ENCODE assay signal across 14 mouse cellular contexts in the genomic region with DNA sequence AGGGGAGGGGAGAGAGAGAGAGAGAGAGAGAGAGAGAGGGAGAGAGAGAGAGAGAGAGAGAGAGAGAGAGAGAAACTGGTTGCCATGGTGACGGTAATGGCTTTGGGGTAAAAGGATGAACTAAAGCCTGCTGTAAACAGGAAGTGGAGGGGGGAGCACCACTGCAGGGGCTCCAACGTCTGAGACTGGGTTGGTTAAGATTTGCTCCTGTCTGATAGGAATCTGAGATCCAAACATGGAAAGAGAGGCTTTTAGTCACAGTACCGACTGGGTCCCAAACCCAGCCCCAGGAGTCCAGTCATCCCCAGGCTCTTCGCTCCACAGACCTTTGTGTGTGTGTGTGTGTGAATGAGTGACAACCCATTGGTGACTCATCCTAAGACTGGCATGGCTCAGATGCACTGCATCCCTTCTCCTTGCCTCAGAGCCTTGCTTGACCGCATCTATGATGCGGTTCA. TPM values are rescaled to one million over a fixed set of nuclear protein-coding genes. Genes with fewer than 3 reads are reported as not detected.
DNase-seq lines count a peak whose midpoint lies in the region; ATAC-seq and TF ChIP-seq lines count a peak whose summit lies in the region.
"Had no signal": no experiment of that assay in that cellular context is flagged by ENCODE, and none has a peak within 500 bp of the region (broad histone marks: within the 10 kb centered on the region; RNA-seq: fewer than 3 reads in every experiment).

No protein-coding gene starts in this region.

- no peak overlapping the region for H3K4me2 ChIP-seq in lung, embryonic 14.5 days
- H3K4me2 ChIP-seq in forebrain, embryonic 12.5 days, result no peak overlapping the region
- H3K4me2 ChIP-seq: hindbrain, embryonic 15.5 days had no signal

- no peak overlapping the region for H3K9ac ChIP-seq in lung, embryonic 14.5 days
- H3K9ac ChIP-seq in forebrain, embryonic 12.5 days, result no peak overlapping the region
- H3K9ac ChIP-seq: hindbrain, embryonic 15.5 days had no signal

- no peak for ATAC-seq in lung, embryonic 14.5 days (ENCODE audit: insufficient read depth)
- no peak for ATAC-seq in megakaryocyte-erythroid progenitor cell, adult 5-6 weeks (replicated peaks; ENCODE audit: low FRiP score, low TSS enrichment, poor library complexity, severe bottlenecking)
- ATAC-seq in forebrain, embryonic 12.5 days (ENCODE audit: low FRiP score), result no peak

- no peaks in the 10 kb centered on the region for H3K9me3 ChIP-seq in lung, embryonic 14.5 days (ENCODE audit: low read depth, low read length)
- no peaks in the 10 kb centered on the region for H3K9me3 ChIP-seq in forebrain, embryonic 12.5 days
- H3K9me3 ChIP-seq: hindbrain, embryonic 15.5 days had no signal

- WGBS in lung, embryonic 14.5 days, result 52% methylated on average over 6 of the region's 6 CpGs
- 66% methylated on average over 6 of the region's 6 CpGs for WGBS in forebrain, embryonic 12.5 days

- peaks cover 26% of the 10 kb centered on the region for H3K36me3 ChIP-seq in lung, embryonic 14.5 days (ENCODE audit: insufficient read depth)
- peaks cover 29% of the 10 kb centered on the region for H3K36me3 ChIP-seq in forebrain, embryonic 12.5 days (replicated peaks)

- H3K27me3 ChIP-seq in lung, embryonic 14.5 days (ENCODE audit: insufficient read depth, low read length), result peaks cover 35% of the 10 kb centered on the region
- H3K27me3 ChIP-seq in forebrain, embryonic 12.5 days, result peaks cover 39% of the 10 kb centered on the region

- H3K4me3 ChIP-seq in lung, embryonic 14.5 days (ENCODE audit: low read depth, low read length), result no peak overlapping the region
- H3K4me3 ChIP-seq in forebrain, embryonic 12.5 days (replicated peaks), result no peak overlapping the region
- H3K4me3 ChIP-seq: erythroblast, embryonic 14.5 days; hindbrain, embryonic 15.5 days had no signal

- 0 out of 2 replicates have a peak, but pooled peaks cover 4% of the 10 kb centered on the region for H3K4me1 ChIP-seq in lung, embryonic 14.5 days (ENCODE audit: insufficient read depth)
- H3K4me1 ChIP-seq in forebrain, embryonic 12.5 days, result peaks cover 40% of the 10 kb centered on the region

- intact Hi-C loops in left cerebral cortex, postnatal 25 days (cut with DNase I), result no loop called here

- TF ChIP-seq CTCF in lung, embryonic 14.5 days (IDR thresholded peaks at IDR 0.05; ENCODE audit: low read depth), result no peak

- no peak overlapping the region for H3K27ac ChIP-seq in lung, embryonic 14.5 days (ENCODE audit: low read depth)
- no peak overlapping the region for H3K27ac ChIP-seq in forebrain, embryonic 12.5 days
- H3K27ac ChIP-seq: hindbrain, embryonic 15.5 days had no signal

- DNase-seq in lung, embryonic 14.5 days, result peak; percentile 49
- DNase-seq in lung, postnatal 25 days (ENCODE audit: low spot score), result no peak
- peak; percentile 65 for DNase-seq in A20 (ENCODE audit: low read depth, low spot score)
- peak; percentile 70 for DNase-seq in T-cell, adult 2 months (ENCODE audit: low spot score)
- DNase-seq in retina, postnatal 1 day, result peak; percentile 40
- no peak for DNase-seq in left cerebral cortex, postnatal 25 days (ENCODE audit: low spot score in 2 of 2)
- DNase-seq: cerebellum, adult 11-12 months; kidney, postnatal 4 days had no signal

RNA-seq across cellular contexts. Expression of gene Baiap3, which starts 1.7 kb away (rescaled TPM):
- polyA plus RNA-seq in lung, embryonic 14.5 days (2014; fragmentation: Nextera tagmentation; extraction: Ambion mirVana), result 0.46 and 0.93 TPM in 2 replicates
- total RNA-seq in megakaryocyte-erythroid progenitor cell, adult 5-6 weeks (2014; fragmentation: Nextera tagmentation), result 1.4 TPM in 1 of 2 replicates, not detected in the other
- total RNA-seq in megakaryocyte-erythroid progenitor cell, adult 5-6 weeks (2017), result 2.7 TPM in 1 of 2 replicates, not detected in the other
- 2.9 and 3.8 TPM in 2 replicates for polyA plus RNA-seq in forebrain, embryonic 12.5 days (2016; fragmentation: Nextera tagmentation; extraction: Ambion mirVana)
- total RNA-seq in left cerebral cortex, postnatal 25 days (2021), result 10 to 100 TPM; 17.9 to 28.6 TPM
- polyA plus RNA-seq: erythroblast, embryonic 14.5 days had no signal

RNA-seq across cellular contexts. Expression of gene Ube2i, which starts 16.6 kb away (rescaled TPM):
- polyA plus RNA-seq in lung, embryonic 14.5 days (2014; fragmentation: Nextera tagmentation; extraction: Ambion mirVana), result 756 and 759 TPM in 2 replicates
- total RNA-seq in megakaryocyte-erythroid progenitor cell, adult 5-6 weeks (2014; fragmentation: Nextera tagmentation), result 430 and 467 TPM in 2 replicates
- 338 and 373 TPM in 2 replicates for total RNA-seq in megakaryocyte-erythroid progenitor cell, adult 5-6 weeks (2017)
- 849 and 866 TPM in 2 replicates for polyA plus RNA-seq in forebrain, embryonic 12.5 days (2016; fragmentation: Nextera tagmentation; extraction: Ambion mirVana)
- 100 to 1,000 TPM; 209 to 215 TPM for total RNA-seq in left cerebral cortex, postnatal 25 days (2021)

RNA-seq across cellular contexts. Expression of gene Tsr3, which starts 17.9 kb away (rescaled TPM):
- 46.4 and 46.8 TPM in 2 replicates for polyA plus RNA-seq in lung, embryonic 14.5 days (2014; fragmentation: Nextera tagmentation; extraction: Ambion mirVana)
- total RNA-seq in megakaryocyte-erythroid progenitor cell, adult 5-6 weeks (2014; fragmentation: Nextera tagmentation), result 20.1 and 29.2 TPM in 2 replicates
- total RNA-seq in megakaryocyte-erythroid progenitor cell, adult 5-6 weeks (2017), result 33.3 and 33.7 TPM in 2 replicates
- 61.0 and 64.2 TPM in 2 replicates for polyA plus RNA-seq in forebrain, embryonic 12.5 days (2016; fragmentation: Nextera tagmentation; extraction: Ambion mirVana)
- total RNA-seq in left cerebral cortex, postnatal 25 days (2021), result 10 to 100 TPM; 24.6 to 25.4 TPM

RNA-seq across cellular contexts. Expression of gene Gnptg, which starts 17.9 kb away (rescaled TPM):
- polyA plus RNA-seq in lung, embryonic 14.5 days (2014; fragmentation: Nextera tagmentation; extraction: Ambion mirVana), result 36.2 and 38.3 TPM in 2 replicates
- 13.9 and 14.2 TPM in 2 replicates for total RNA-seq in megakaryocyte-erythroid progenitor cell, adult 5-6 weeks (2014; fragmentation: Nextera tagmentation)
- total RNA-seq in megakaryocyte-erythroid progenitor cell, adult 5-6 weeks (2017), result 10.9 and 12.9 TPM in 2 replicates
- polyA plus RNA-seq in forebrain, embryonic 12.5 days (2016; fragmentation: Nextera tagmentation; extraction: Ambion mirVana), result 60.1 and 64.4 TPM in 2 replicates
- 10 to 100 TPM; 71.3 to 79.8 TPM for total RNA-seq in left cerebral cortex, postnatal 25 days (2021)

RNA-seq across cellular contexts. Expression of gene Prss34, which starts 40.4 kb away (rescaled TPM):
- 0.45 and 0.72 TPM in 2 replicates for polyA plus RNA-seq in lung, embryonic 14.5 days (2014; fragmentation: Nextera tagmentation; extraction: Ambion mirVana)
- total RNA-seq in megakaryocyte-erythroid progenitor cell, adult 5-6 weeks (2014; fragmentation: Nextera tagmentation), result not detected in 2 replicates
- 0.72 TPM in 1 of 2 replicates, not detected in the other for total RNA-seq in megakaryocyte-erythroid progenitor cell, adult 5-6 weeks (2017)
- polyA plus RNA-seq in forebrain, embryonic 12.5 days (2016; fragmentation: Nextera tagmentation; extraction: Ambion mirVana), result not detected in 2 replicates
- not detected for total RNA-seq in left cerebral cortex, postnatal 25 days (2021)
- total RNA-seq: left cerebral cortex, postnatal 14 days had no signal
- polyA plus RNA-seq: frontal cortex, adult 2 months; hindbrain, embryonic 15.5 days had no signal

Comparison
In these comparisons a context has a peak if more than half of its experiments do, and no peak if none do; other contexts are left out.
1. DNase-seq: peak in lung, embryonic 14.5 days (single experiment), A20 (single experiment), T-cell, adult 2 months (single experiment) and retina, postnatal 1 day (single experiment); none in lung, postnatal 25 days (single experiment) and left cerebral cortex, postnatal 25 days (0 of 2).
2. RNA of gene Baiap3, which starts 1.7 kb away (total RNA-seq): 17.9 to 28.6 TPM in left cerebral cortex, postnatal 25 days; 1.4 to 2.7 TPM in megakaryocyte-erythroid progenitor cell, adult 5-6 weeks; every median in the first group is over 4 times any median in the second.